16 mouse cellular contexts compared by ENCODE assay signal in genomic region chr5:135916051-135916565, GRCm38 (mm10). TPM values are rescaled to one million over a fixed set of nuclear protein-coding genes. Genes with fewer than 3 reads are reported as not detected.
A peak's percentile ranks its signal among the peaks of the same experiment; 100 is the strongest.
DNase-seq lines count a peak whose midpoint lies in the region; ATAC-seq and TF ChIP-seq lines count a peak whose summit lies in the region.
"Had no signal": no experiment of that assay in that cellular context is flagged by ENCODE, and none has a peak within 500 bp of the region (broad histone marks: within the 10 kb centered on the region; RNA-seq: fewer than 3 reads in every experiment).

No protein-coding gene starts in this region.

- peaks cover 29% of the 10 kb centered on the region for H3K36me3 ChIP-seq in heart, embryonic 16.5 days (ENCODE audit: control insufficient read depth, insufficient read depth)
- peaks cover 5% of the 10 kb centered on the region for H3K36me3 ChIP-seq in lung, postnatal 0 days (ENCODE audit: insufficient read depth, low read length)

- no peak for DNase-seq in cerebellum, adult 2 months
- DNase-seq in cerebellum, postnatal 14 days, result no peak
- no peak for DNase-seq in heart, adult 9 months (ENCODE audit: low spot score in 2 of 2)
- peak; percentile 66 for DNase-seq in lung, postnatal 0 days (ENCODE audit: low spot score)
- DNase-seq in lung, postnatal 10 days, result no peak
- DNase-seq: layer of hippocampus, postnatal 36 days; spleen, adult 18-20 months had no signal

- H3K27ac ChIP-seq in cerebellum, adult 2 months (ENCODE audit: insufficient read depth, low read length), result 0 out of 2 replicates have a peak overlapping the region, but pooled peaks have one; percentile 34
- peak overlapping the region; percentile 78 for H3K27ac ChIP-seq in heart, embryonic 16.5 days (ENCODE audit: low read length)
- H3K27ac ChIP-seq in lung, postnatal 0 days (ENCODE audit: low read length), result peak overlapping the region; percentile 83
- H3K27ac ChIP-seq: embryonic facial prominence, embryonic 10.5 days; hindbrain, embryonic 15.5 days; limb, embryonic 15.5 days had no signal

- no peak overlapping the region for H3K4me3 ChIP-seq in cerebellum, adult 2 months (replicated peaks; ENCODE audit: insufficient read depth, low read depth, low read length)
- no peak overlapping the region for H3K4me3 ChIP-seq in heart, embryonic 16.5 days (ENCODE audit: low read length)
- no peak overlapping the region for H3K4me3 ChIP-seq in lung, postnatal 0 days (ENCODE audit: low read depth, low read length)
- H3K4me3 ChIP-seq: embryonic facial prominence, embryonic 10.5 days; heart, embryonic 10.5 days; hindbrain, embryonic 15.5 days; limb, embryonic 15.5 days had no signal

- 53% methylated on average over 6 of the region's 6 CpGs for WGBS in cerebellum, adult 2 months
- 52% methylated on average over 6 of the region's 6 CpGs for WGBS in heart, embryonic 16.5 days
- WGBS in lung, postnatal 0 days, result 53% methylated on average over 6 of the region's 6 CpGs

- TF ChIP-seq POLR2A in cerebellum, adult 2 months (IDR thresholded peaks at IDR 0.05; ENCODE audit: borderline replicate concordance, insufficient read depth, low read length), result no peak

- no peak for TF ChIP-seq CTCF in cerebellum, adult 2 months (IDR thresholded peaks at IDR 0.05; ENCODE audit: borderline replicate concordance, insufficient read depth, low read depth, low read length)
- TF ChIP-seq CTCF in lung, postnatal 0 days (IDR thresholded peaks at IDR 0.05), result no peak

- H3K9me3 ChIP-seq in heart, embryonic 16.5 days (replicated peaks; ENCODE audit: control insufficient read depth, low read length), result no peaks in the 10 kb centered on the region
- no peaks in the 10 kb centered on the region for H3K9me3 ChIP-seq in lung, postnatal 0 days (ENCODE audit: low read length)
- H3K9me3 ChIP-seq: embryonic facial prominence, embryonic 10.5 days; heart, embryonic 10.5 days; hindbrain, embryonic 15.5 days; limb, embryonic 15.5 days had no signal

- no peak for ATAC-seq in heart, embryonic 16.5 days (replicated peaks; ENCODE audit: extremely low read depth, insufficient read depth, low FRiP score)
- peak; percentile 62 for ATAC-seq in lung, postnatal 0 days
- ATAC-seq in megakaryocyte, adult 5-6 weeks (ENCODE audit: poor library complexity, severe bottlenecking), result peak; percentile 38; the same call in 1 of the 2 replicates
- no peak for ATAC-seq in activated CD4-positive, CD25-positive, alpha-beta regulatory T cell, adult 4 months
- ATAC-seq: forebrain, embryonic 14.5 days had no signal

- no peaks in the 10 kb centered on the region for H3K27me3 ChIP-seq in cerebellum, adult 2 months (ENCODE audit: control insufficient read depth, insufficient read depth, low read length)
- H3K27me3 ChIP-seq in heart, embryonic 16.5 days (ENCODE audit: control insufficient read depth, insufficient read depth, low read length), result no peaks in the 10 kb centered on the region
- H3K27me3 ChIP-seq in lung, postnatal 0 days (replicated peaks; ENCODE audit: insufficient read depth, low read length), result no peaks in the 10 kb centered on the region
- H3K27me3 ChIP-seq: hindbrain, embryonic 15.5 days; limb, embryonic 15.5 days had no signal

- H3K9ac ChIP-seq in heart, embryonic 16.5 days (ENCODE audit: low read length), result no peak overlapping the region; the same call in 1 of the 2 replicates
- H3K9ac ChIP-seq in lung, postnatal 0 days (replicated peaks; ENCODE audit: low read depth), result no peak overlapping the region
- H3K9ac ChIP-seq: hindbrain, embryonic 15.5 days; limb, embryonic 15.5 days had no signal

- H3K4me2 ChIP-seq in heart, embryonic 16.5 days (ENCODE audit: low read depth, low read length), result no peak overlapping the region
- H3K4me2 ChIP-seq in lung, postnatal 0 days (replicated peaks; ENCODE audit: low read depth, low read length), result no peak overlapping the region
- H3K4me2 ChIP-seq: hindbrain, embryonic 15.5 days; limb, embryonic 15.5 days had no signal

- peaks cover 50% of the 10 kb centered on the region for H3K4me1 ChIP-seq in cerebellum, adult 2 months (ENCODE audit: control insufficient read depth, insufficient read depth, low read length)
- H3K4me1 ChIP-seq in heart, embryonic 16.5 days (ENCODE audit: control insufficient read depth, insufficient read depth, low read length), result peaks cover 38% of the 10 kb centered on the region
- peaks cover 17% of the 10 kb centered on the region; the same call in 1 of the 2 replicates for H3K4me1 ChIP-seq in lung, postnatal 0 days (ENCODE audit: insufficient read depth, low read depth, low read length)
- H3K4me1 ChIP-seq: embryonic facial prominence, embryonic 10.5 days had no signal

- TF ChIP-seq EP300 in lung, postnatal 0 days (IDR thresholded peaks at IDR 0.05), result no peak

RNA-seq across cellular contexts. Expression of gene Ywhag, which starts 18.3 kb away (rescaled TPM):
- 445 and 493 TPM in 2 replicates for polyA plus RNA-seq in cerebellum, adult 2 months (2012; rRNA removed)
- 167 and 202 TPM in 2 replicates for polyA plus RNA-seq in heart, embryonic 16.5 days (2015; fragmentation: Nextera tagmentation; extraction: Ambion mirVana)
- 75.5 and 87.5 TPM in 2 replicates for polyA plus RNA-seq in lung, postnatal 0 days (2015; fragmentation: Nextera tagmentation; extraction: Ambion mirVana)
- total RNA-seq in megakaryocyte, adult 5-6 weeks (2015), result 124 and 141 TPM in 2 replicates
- total RNA-seq in megakaryocyte, adult 5-6 weeks (2017), result 72.4 and 88.1 TPM in 2 replicates
- 10 to 100 TPM; 34.1 to 56.7 TPM for polyA plus RNA-seq in activated CD4-positive, CD25-positive, alpha-beta regulatory T cell, adult 4 months (2017; shearing (Covaris generic))

RNA-seq across cellular contexts. Expression of gene Hspb1, which starts 28.4 kb away (rescaled TPM):
- polyA plus RNA-seq in cerebellum, adult 2 months (2012; rRNA removed), result 42.9 and 49.2 TPM in 2 replicates
- 794 and 965 TPM in 2 replicates for polyA plus RNA-seq in heart, embryonic 16.5 days (2015; fragmentation: Nextera tagmentation; extraction: Ambion mirVana)
- polyA plus RNA-seq in lung, postnatal 0 days (2015; fragmentation: Nextera tagmentation; extraction: Ambion mirVana), result 198 and 248 TPM in 2 replicates
- not detected in 2 replicates for total RNA-seq in megakaryocyte, adult 5-6 weeks (2015)
- not detected in 2 replicates for total RNA-seq in megakaryocyte, adult 5-6 weeks (2017)
- polyA plus RNA-seq in activated CD4-positive, CD25-positive, alpha-beta regulatory T cell, adult 4 months (2017; shearing (Covaris generic)), result not detected
- total RNA-seq: megakaryocyte-erythroid progenitor cell, adult 5-6 weeks had no signal

RNA-seq across cellular contexts. Expression of gene Ssc4d, which starts 58.2 kb away (rescaled TPM):
- polyA plus RNA-seq in cerebellum, adult 2 months (2012; rRNA removed), result 3.3 and 4.1 TPM in 2 replicates
- polyA plus RNA-seq in heart, embryonic 16.5 days (2015; fragmentation: Nextera tagmentation; extraction: Ambion mirVana), result 0.45 and 0.91 TPM in 2 replicates
- polyA plus RNA-seq in lung, postnatal 0 days (2015; fragmentation: Nextera tagmentation; extraction: Ambion mirVana), result 1.8 and 2.5 TPM in 2 replicates
- 17.1 and 19.9 TPM in 2 replicates for total RNA-seq in megakaryocyte, adult 5-6 weeks (2015)
- 6.0 and 7.4 TPM in 2 replicates for total RNA-seq in megakaryocyte, adult 5-6 weeks (2017)
- 1 to 10 TPM; 1.7 to 2.4 TPM for polyA plus RNA-seq in activated CD4-positive, CD25-positive, alpha-beta regulatory T cell, adult 4 months (2017; shearing (Covaris generic))

Comparison
In these comparisons a context has a peak if more than half of its experiments do, and no peak if none do; other contexts are left out.
1. ATAC-seq: peak in lung, postnatal 0 days (single experiment) and megakaryocyte, adult 5-6 weeks (single experiment); none in heart, embryonic 16.5 days (single experiment) and activated CD4-positive, CD25-positive, alpha-beta regulatory T cell, adult 4 months (single experiment).
2. RNA of gene Hspb1, which starts 28.4 kb away (polyA plus RNA-seq): 794 to 965 TPM in heart, embryonic 16.5 days, 198 to 248 TPM in lung, postnatal 0 days and 42.9 to 49.2 TPM in cerebellum, adult 2 months; not detected in activated CD4-positive, CD25-positive, alpha-beta regulatory T cell, adult 4 months; every median in the first group is over 10 times any median in the second.
3. Peak in every context shown above with its lines, with median percentiles within 50 percentile points of each other: H3K27ac ChIP-seq.